Mouse (Mus musculus): ENCODE data around the gene Chka.

Chka gene

GRCm38 (mm10) chr19:3851502-3851962 lies at the start of gene Chka:
Gene Chka (plus strand): TSS chr19:3851773.
- DNase-seq, result peak; percentile 98

GRCm38 (mm10) chr19:3805526-3805925 lies 46.0 kb upstream of the Chka start:
- no peak for DNase-seq

- peak; percentile 25 for DNase-seq
Observed at GRCm38 (mm10) chr19:3810536-3811233, 40.9 kb upstream of the Chka start.

- peak; percentile 69 for DNase-seq
Observed at GRCm38 (mm10) chr19:3814461-3814860, 37.1 kb upstream of the Chka start.

- no peak for DNase-seq
Observed at GRCm38 (mm10) chr19:3815824-3816223, 35.7 kb upstream of the Chka start.

GRCm38 (mm10) chr19:3819080-3819479 lies 32.5 kb upstream of the Chka start:
- no peak for DNase-seq

- no peak for DNase-seq
Observed at GRCm38 (mm10) chr19:3819899-3820444, 31.6 kb upstream of the Chka start.

- DNase-seq, result no peak
Observed at GRCm38 (mm10) chr19:3825044-3825443, 26.5 kb upstream of the Chka start.

GRCm38 (mm10) chr19:3829863-3830262 lies 21.7 kb upstream of the Chka start:
- no peak for DNase-seq

- peak; percentile 53 for DNase-seq
Observed at GRCm38 (mm10) chr19:3831716-3832115, 19.9 kb upstream of the Chka start.

- peak; percentile 91 for DNase-seq
Observed at GRCm38 (mm10) chr19:3832851-3833353, 18.7 kb upstream of the Chka start.

GRCm38 (mm10) chr19:3834301-3834700 lies 17.3 kb upstream of the Chka start:
- DNase-seq, result no peak

- DNase-seq, result no peak
Observed at GRCm38 (mm10) chr19:3836791-3837190, 14.8 kb upstream of the Chka start.

- no peak for DNase-seq
Observed at GRCm38 (mm10) chr19:3838931-3839330, 12.6 kb upstream of the Chka start.

- DNase-seq, result no peak
Observed at GRCm38 (mm10) chr19:3839686-3840085, 11.9 kb upstream of the Chka start.

- no peak for DNase-seq
Observed at GRCm38 (mm10) chr19:3840214-3840651, 11.3 kb upstream of the Chka start.

GRCm38 (mm10) chr19:3840685-3841084 lies 10.9 kb upstream of the Chka start:
- no peak for DNase-seq

- DNase-seq, result peak; percentile 82
Observed at GRCm38 (mm10) chr19:3842359-3843148, 9.0 kb upstream of the Chka start.

- DNase-seq, result no peak
Observed at GRCm38 (mm10) chr19:3843629-3844028, 7.9 kb upstream of the Chka start.

GRCm38 (mm10) chr19:3844836-3845235 lies 6.7 kb upstream of the Chka start:
- no peak for DNase-seq

- DNase-seq, result no peak
Observed at GRCm38 (mm10) chr19:3845339-3845738, 6.2 kb upstream of the Chka start.

GRCm38 (mm10) chr19:3845803-3846406 lies 5.7 kb upstream of the Chka start:
- DNase-seq, result no peak

Data from kidney, postnatal 14 days (tissue).